Mouse (Mus musculus): ENCODE measurements at regions not wholly inside any gene's neighbourhood (a gene's known extent, or its start where the extent isn't known, plus 50 kb on each side); places are given as distances from the start of the nearest gene placed in this dataset.

DNA sequence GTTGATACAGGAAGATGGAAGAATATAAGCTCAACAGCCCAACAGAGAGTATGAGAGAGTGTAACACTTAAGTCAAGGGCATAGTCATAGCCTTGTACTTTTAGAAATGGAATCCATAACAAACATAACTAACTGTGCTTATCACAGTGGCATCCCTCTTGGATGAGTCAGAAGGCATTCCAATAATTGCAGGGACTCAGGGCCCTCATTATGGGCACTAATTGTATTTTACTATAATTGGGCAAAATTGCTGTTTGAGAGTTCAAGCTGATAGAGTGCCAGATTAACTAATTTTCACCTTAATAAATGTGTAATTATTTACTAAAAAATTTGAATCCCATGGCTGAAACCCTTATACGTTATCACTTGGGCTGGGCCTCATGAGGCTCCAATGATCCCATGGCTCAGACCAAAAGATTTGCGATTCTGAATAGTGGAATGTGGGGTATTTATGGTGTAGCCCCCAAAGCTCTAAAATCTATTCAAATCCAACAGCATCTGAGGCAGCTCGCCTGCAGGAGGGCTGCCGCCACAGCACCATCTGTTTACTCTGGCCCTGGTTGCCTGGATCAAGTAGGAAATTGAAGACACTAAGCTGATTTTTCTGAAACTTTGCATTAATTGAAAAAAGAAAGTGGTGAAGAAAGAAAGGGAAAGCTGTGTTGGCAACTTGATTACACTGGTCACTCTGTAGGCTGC, 456.7 kb downstream of the Elavl2 start:
- DNase-seq (ENCODE audit: extremely low spot score, low spot score) = no peak
- H3K36me3 ChIP-seq (replicated peaks) = no peaks in the 10 kb centered on the region
- no peaks in the 10 kb centered on the region for H3K9me3 ChIP-seq
- no peak overlapping the region for H3K27ac ChIP-seq
- no peaks in the 10 kb centered on the region for H3K27me3 ChIP-seq (ENCODE audit: poor library complexity, severe bottlenecking)
- WGBS = 59% methylated on average over 4 of the region's 4 CpGs
- H3K4me3 ChIP-seq = no peak overlapping the region
- H3K4me1 ChIP-seq = peaks cover 8% of the 10 kb centered on the region; the same call in 1 of the 2 replicates

- Histone ChIP-seq H3K36me3 (replicated peaks) (no peaks in the 10 kb centered on the region), H3K27me3 (ENCODE audit: poor library complexity, severe bottlenecking) (no peaks in the 10 kb centered on the region), H3K27ac (no peak overlapping the region), H3K4me1 (no peaks in the 10 kb centered on the region), H3K9me3 (no peaks in the 10 kb centered on the region), H3K4me3 (no peak overlapping the region)
- 98% methylated on average over 6 of the region's 6 CpGs for WGBS
- no peak for DNase-seq (ENCODE audit: extremely low spot score, low spot score)
Observed at GRCm38 (mm10) chr4:90917312-90918107, 483.1 kb downstream of the Elavl2 start.

DNA sequence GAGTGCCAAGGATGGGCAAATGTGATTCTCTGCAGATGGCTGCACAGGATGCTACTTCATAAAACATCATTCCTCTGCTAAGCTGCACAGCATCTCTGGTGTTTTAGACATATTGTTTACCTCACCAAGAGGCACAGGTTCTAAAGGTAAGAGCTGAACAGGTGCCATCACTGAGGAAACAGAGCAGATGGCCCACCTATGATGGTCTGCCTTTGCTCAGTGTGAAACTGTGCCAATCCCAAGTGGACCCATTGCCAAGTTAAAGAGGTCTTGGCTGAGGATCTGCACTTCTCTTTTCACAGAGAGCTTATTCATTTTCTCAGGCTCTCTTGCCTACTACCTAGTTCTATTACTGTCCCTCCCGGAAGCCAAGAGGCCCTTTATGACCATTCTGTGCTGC, 494.3 kb downstream of the Elavl2 start:
- Histone ChIP-seq H3K4me1 (no peaks in the 10 kb centered on the region), H3K4me3 (no peak overlapping the region), H3K9me3 (no peaks in the 10 kb centered on the region), H3K36me3 (replicated peaks) (no peaks in the 10 kb centered on the region), H3K27me3 (ENCODE audit: poor library complexity, severe bottlenecking) (no peaks in the 10 kb centered on the region), H3K27ac (no peak overlapping the region)
- DNase-seq (ENCODE audit: extremely low spot score, low spot score) = no peak
- 97% methylated on average over 1 of the region's 1 CpGs for WGBS

- no peak for DNase-seq (ENCODE audit: extremely low spot score, low spot score)
Observed at GRCm38 (mm10) chr4:90868209-90868608, 532.4 kb downstream of the Elavl2 start.

DNA sequence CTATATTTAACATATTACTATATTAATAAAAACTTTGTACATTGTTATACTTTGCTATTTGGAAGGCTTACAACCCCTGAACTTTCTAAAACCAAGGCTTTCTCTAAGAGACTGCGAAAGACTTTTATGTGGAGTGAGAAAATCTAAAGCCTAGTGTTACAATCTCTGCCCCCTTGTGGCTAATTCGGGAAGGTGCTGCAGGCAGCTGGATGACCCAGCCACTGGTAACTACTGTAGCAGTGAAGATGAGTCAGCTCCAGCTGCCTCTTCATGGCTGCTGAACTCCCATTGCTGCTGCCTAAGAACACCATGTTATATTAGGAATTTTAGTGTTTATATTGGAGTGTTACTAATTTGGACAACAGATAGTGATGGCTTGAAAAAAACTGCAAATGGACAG, 539.7 kb downstream of the Elavl2 start:
- H3K36me3 ChIP-seq (replicated peaks) = no peaks in the 10 kb centered on the region
- no peaks in the 10 kb centered on the region for H3K4me1 ChIP-seq
- H3K9me3 ChIP-seq = no peaks in the 10 kb centered on the region
- WGBS = 41% methylated on average over 2 of the region's 2 CpGs
- peak; percentile 18 for DNase-seq (ENCODE audit: extremely low spot score, low spot score)
- H3K27ac ChIP-seq = no peak overlapping the region
- H3K27me3 ChIP-seq (ENCODE audit: poor library complexity, severe bottlenecking) = no peaks in the 10 kb centered on the region
- no peak overlapping the region for H3K4me3 ChIP-seq

More at GRCm38 (mm10) chr4:90868209-90868608, 532.4 kb downstream of the Elavl2 start:
- Histone ChIP-seq H3K4me1 (no peaks in the 10 kb centered on the region), H3K27me3 (ENCODE audit: poor library complexity, severe bottlenecking) (no peaks in the 10 kb centered on the region), H3K9me3 (no peaks in the 10 kb centered on the region), H3K4me3 (no peak overlapping the region), H3K36me3 (replicated peaks) (no peaks in the 10 kb centered on the region), H3K27ac (no peak overlapping the region)
- WGBS = 56% methylated on average over 7 of the region's 7 CpGs

DNA sequence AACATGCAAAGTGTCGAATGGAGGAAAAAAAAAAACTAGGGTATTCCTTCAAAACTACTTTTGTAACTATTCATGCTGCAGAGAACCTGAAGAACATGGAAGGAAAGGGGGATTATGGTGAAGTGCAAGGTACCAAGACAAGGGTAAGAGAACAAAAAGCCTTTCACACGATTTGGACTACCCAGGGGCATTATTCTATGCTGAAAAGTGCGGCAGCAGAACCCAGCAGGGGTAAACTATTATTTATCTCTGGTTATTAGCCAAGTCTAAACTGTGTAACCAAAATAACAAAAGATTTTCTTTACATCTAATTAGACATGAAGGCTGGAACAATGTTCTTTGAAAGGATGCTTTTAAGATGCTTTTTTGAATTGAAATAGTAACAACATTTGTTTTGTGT, 560.8 kb downstream of the Elavl2 start:
- Histone ChIP-seq H3K27ac (no peak overlapping the region), H3K27me3 (ENCODE audit: poor library complexity, severe bottlenecking) (no peaks in the 10 kb centered on the region), H3K4me3 (no peak overlapping the region), H3K36me3 (replicated peaks) (no peaks in the 10 kb centered on the region), H3K4me1 (no peaks in the 10 kb centered on the region), H3K9me3 (no peaks in the 10 kb centered on the region)
- no peak for DNase-seq (ENCODE audit: extremely low spot score, low spot score)
- WGBS = 31% methylated on average over 3 of the region's 3 CpGs

DNA sequence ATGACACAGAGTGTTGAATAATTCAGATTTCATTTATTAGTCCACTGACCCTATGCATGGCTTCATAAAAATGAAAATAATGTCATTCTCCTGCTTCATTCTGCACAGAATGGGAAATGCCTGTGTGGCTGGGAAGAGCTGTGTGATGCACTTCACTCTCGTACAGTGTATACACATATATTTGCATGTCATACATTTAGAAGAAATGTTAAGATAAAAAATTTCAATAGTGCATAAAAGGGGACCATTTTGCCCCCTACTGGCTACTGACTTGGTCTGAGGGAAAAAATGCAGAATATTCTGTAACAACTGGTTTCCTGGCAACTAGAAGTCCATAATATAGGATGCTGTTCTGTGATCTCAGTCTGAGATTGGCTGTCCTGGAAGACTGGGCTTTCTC, 580.5 kb downstream of the Zfp352 start:
- no peak for DNase-seq (ENCODE audit: extremely low spot score, low spot score)

GRCm38 (mm10) chr4:90798637-90799036, 580.0 kb downstream of the Zfp352 start:
- DNase-seq (ENCODE audit: extremely low spot score, low spot score) = no peak
- Histone ChIP-seq H3K36me3 (replicated peaks) (no peaks in the 10 kb centered on the region), H3K4me3 (no peak overlapping the region), H3K27me3 (ENCODE audit: poor library complexity, severe bottlenecking) (no peaks in the 10 kb centered on the region), H3K27ac (no peak overlapping the region), H3K9me3 (no peaks in the 10 kb centered on the region), H3K4me1 (no peaks in the 10 kb centered on the region)
- 90% methylated on average over 3 of the region's 3 CpGs for WGBS

More for the DNA sequence above, 580.5 kb downstream of the Zfp352 start:
- Histone ChIP-seq H3K27ac (no peak overlapping the region), H3K4me1 (no peaks in the 10 kb centered on the region), H3K27me3 (ENCODE audit: poor library complexity, severe bottlenecking) (no peaks in the 10 kb centered on the region), H3K36me3 (replicated peaks) (no peaks in the 10 kb centered on the region), H3K4me3 (no peak overlapping the region), H3K9me3 (no peaks in the 10 kb centered on the region)
- 91% methylated on average over 1 of the region's 1 CpGs for WGBS

- Histone ChIP-seq H3K27me3 (ENCODE audit: poor library complexity, severe bottlenecking) (no peaks in the 10 kb centered on the region), H3K4me1 (no peaks in the 10 kb centered on the region), H3K36me3 (replicated peaks) (no peaks in the 10 kb centered on the region), H3K27ac (no peak overlapping the region), H3K4me3 (no peak overlapping the region), H3K9me3 (no peaks in the 10 kb centered on the region)
- WGBS = 81% methylated on average over 8 of the region's 8 CpGs
- DNase-seq (ENCODE audit: extremely low spot score, low spot score) = no peak
Observed at GRCm38 (mm10) chr4:90797472-90797871, 578.9 kb downstream of the Zfp352 start.

Measured in forebrain, embryonic 10.5 days (tissue).